Mouse (Mus musculus) stomach, postnatal 0 days (tissue): ENCODE results near the gene Nt5c2. TPM values are rescaled to one million over a fixed set of nuclear protein-coding genes. Genes with fewer than 3 reads are reported as not detected.

ENCODE experiments used
- ATAC-seq: fragments of 200-750 bp; cut with Nextera tagmentation; 2 replicates; pipeline ENCODE4 v1.8.0; 2017; ENCODE audit not compliant: low FRiP score, low TSS enrichment
- DNase-seq: peaks from one replicate; pipeline ENCODE4 v3.0.0-alpha.2; 2016; ENCODE audit warnings: low spot score
- H3K27ac ChIP-seq: fragments of 300-500 bp; sonication (generic); replicated peaks from 2 replicates; pipeline ENCODE4 v1.5.1; 2014; ENCODE audit warnings: mild to moderate bottlenecking, control low read depth
- H3K27me3 ChIP-seq: fragments of 300-500 bp; sonication (generic); 2 replicates; pipeline ENCODE4 v1.6.1; 2014; ENCODE audit warnings: low read length; ENCODE audit not compliant: control insufficient read depth, insufficient read depth
- H3K36me3 ChIP-seq: fragments of 300-500 bp; sonication (generic); 2 replicates; pipeline ENCODE4 v1.6.1; 2014; ENCODE audit warnings: low read length, mixed read lengths; ENCODE audit not compliant: control insufficient read depth, insufficient read depth
- H3K4me1 ChIP-seq: fragments of 300-500 bp; sonication (generic); replicated peaks from 2 replicates; pipeline ENCODE4 v1.6.1; 2014; ENCODE audit warnings: antibody characterized with exemption; ENCODE audit not compliant: control insufficient read depth, insufficient read depth
- H3K4me2 ChIP-seq: fragments of 300-500 bp; sonication (generic); replicated peaks from 2 replicates; pipeline ENCODE4 v1.6.1; 2014; ENCODE audit warnings: low read depth, mild to moderate bottlenecking, control low read depth, moderate library complexity
- H3K4me3 ChIP-seq: fragments of 300-500 bp; sonication (generic); 2 replicates; pipeline ENCODE4 v1.5.1; 2014; ENCODE audit warnings: low read depth, low read length, control low read depth
- H3K9ac ChIP-seq: fragments of 300-500 bp; sonication (generic); 2 replicates; pipeline ENCODE4 v1.6.1; 2014; ENCODE audit warnings: mild to moderate bottlenecking, low read length, control low read depth, mixed read lengths
- H3K9me3 ChIP-seq: fragments of 300-500 bp; sonication (generic); 2 replicates; pipeline ENCODE4 v1.6.1; 2016; ENCODE audit warnings: low read length; ENCODE audit not compliant: control insufficient read depth
- CTCF ChIP-seq: IDR thresholded peaks from 2 replicates; pipeline ENCODE4 v1.5.1; 2016; ENCODE audit warnings: antibody characterized with exemption, low read depth, mild to moderate bottlenecking, moderate library complexity
- EP300 ChIP-seq: optimal IDR thresholded peaks from 2 replicates; pipeline ENCODE3; 2016; ENCODE audit warnings: antibody characterized with exemption
- WGBS: fragments of 180-500 bp; shearing (Covaris S2); extraction: QIAGEN DNeasy Blood & Tissue Kit; methylation state at CpG from one replicate; pipeline ENCODE4 v1.1.7; 2014; 5-methylcytosine and 5-hydroxymethylcytosine counted together
- polyA plus RNA-seq: library from polyadenylated mRNA; unstranded; fragments of >200 nt; fragmentation: Nextera tagmentation; extraction: Ambion mirVana; gene quantifications from 2 replicates; pipeline ENCODE4 v1.2.1, GENCODE M21; 2015

The Nt5c2 gene
- polyA plus RNA-seq, 1 experiment from 2014 or later, result 70.9 TPM

DNA sequence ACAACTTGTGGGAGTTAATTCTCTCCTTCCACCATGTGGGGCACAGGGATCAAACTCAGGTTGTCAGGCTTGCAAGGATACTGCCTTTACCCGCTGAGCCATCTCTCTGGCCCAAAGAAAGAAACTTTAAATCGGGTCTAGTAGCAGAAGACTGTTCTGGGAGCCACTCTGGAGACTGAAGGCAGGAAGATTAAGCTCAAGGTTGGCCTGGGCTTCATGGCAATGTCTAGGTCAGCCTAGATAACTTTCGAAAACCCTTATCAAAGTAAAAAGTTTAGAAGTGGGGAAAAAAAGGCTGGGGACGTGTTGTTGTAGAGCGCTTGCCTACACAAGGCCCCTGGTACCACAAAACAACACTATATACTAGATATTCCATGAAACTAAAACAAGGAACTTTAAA lies 58.0 kb downstream of the Nt5c2 start:
- TF ChIP-seq EP300 (no peak), CTCF (no peak)
- no peaks in the 10 kb centered on the region for H3K27me3 ChIP-seq
- no peak overlapping the region for H3K4me3 ChIP-seq
- DNase-seq (no peak), ATAC-seq (no peak)
- H3K27ac ChIP-seq, result no peak overlapping the region
- no peaks in the 10 kb centered on the region for H3K9me3 ChIP-seq
- H3K4me1 ChIP-seq, result 0 out of 2 replicates have a peak, but pooled peaks cover 3% of the 10 kb centered on the region
- no peak overlapping the region for H3K9ac ChIP-seq
- H3K36me3 ChIP-seq, result no peaks in the 10 kb centered on the region
- no peak overlapping the region for H3K4me2 ChIP-seq
- 75% methylated on average over 5 of the region's 5 CpGs for WGBS

DNA sequence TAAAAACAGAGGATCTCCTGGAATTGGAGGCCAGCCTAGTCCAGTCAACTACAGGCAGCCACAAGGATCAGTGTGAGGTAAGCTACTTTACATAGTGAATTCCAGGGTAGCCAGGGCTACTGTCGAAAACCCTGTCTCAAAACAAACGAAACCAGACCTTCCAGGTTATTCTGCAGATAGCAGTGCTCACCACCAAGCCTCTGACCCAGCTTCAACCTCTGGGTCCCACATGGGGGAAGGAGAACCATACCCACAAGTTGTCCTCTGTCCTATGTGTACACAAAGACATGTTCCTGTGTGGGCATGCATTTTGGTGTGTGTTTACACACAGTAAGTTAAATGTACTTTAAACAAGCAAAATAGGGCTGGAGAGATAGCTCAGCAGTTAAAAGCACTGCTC lies 58.5 kb downstream of the Nt5c2 start:
- Histone ChIP-seq H3K9ac (no peak overlapping the region), H3K4me3 (no peak overlapping the region), H3K36me3 (no peaks in the 10 kb centered on the region; the same call in 1 of the 2 replicates), H3K27me3 (no peaks in the 10 kb centered on the region), H3K27ac (no peak overlapping the region), H3K4me2 (no peak overlapping the region), H3K4me1 (0 out of 2 replicates have a peak, but pooled peaks cover 3% of the 10 kb centered on the region), H3K9me3 (no peaks in the 10 kb centered on the region)
- no peak for DNase-seq
- 48% methylated on average over 2 of the region's 2 CpGs for WGBS
- peak; percentile 61; the same call in 1 of the 2 replicates for ATAC-seq
- TF ChIP-seq CTCF (no peak), EP300 (no peak)

DNA sequence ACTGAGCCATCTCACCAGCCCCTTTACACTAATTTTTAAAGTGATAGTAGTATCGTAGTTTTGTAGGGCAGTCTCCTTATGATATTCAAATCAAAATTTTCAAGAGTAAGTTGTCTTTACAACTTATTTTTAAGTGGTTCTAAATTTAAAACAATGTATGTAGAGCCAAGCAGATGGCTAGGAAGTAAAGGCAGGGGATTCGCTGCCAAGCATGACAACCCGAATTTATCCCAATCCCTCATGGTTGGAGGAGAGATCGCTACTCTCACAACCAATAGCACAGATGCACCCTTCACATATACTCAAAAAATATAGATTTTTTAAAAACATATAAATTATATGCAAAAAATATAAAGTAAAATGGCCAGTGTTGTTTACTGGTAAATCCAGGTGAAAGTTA lies 59.3 kb downstream of the Nt5c2 start:
- Histone ChIP-seq H3K27ac (no peak overlapping the region), H3K4me2 (no peak overlapping the region), H3K9ac (no peak overlapping the region), H3K9me3 (no peaks in the 10 kb centered on the region), H3K4me3 (no peak overlapping the region), H3K4me1 (0 out of 2 replicates have a peak, but pooled peaks cover 3% of the 10 kb centered on the region), H3K27me3 (no peaks in the 10 kb centered on the region), H3K36me3 (no peaks in the 10 kb centered on the region; the same call in 1 of the 2 replicates)
- ATAC-seq (no peak), DNase-seq (no peak)
- over 99% methylated on average over 4 of the region's 4 CpGs for WGBS
- TF ChIP-seq EP300 (no peak), CTCF (no peak)

DNA sequence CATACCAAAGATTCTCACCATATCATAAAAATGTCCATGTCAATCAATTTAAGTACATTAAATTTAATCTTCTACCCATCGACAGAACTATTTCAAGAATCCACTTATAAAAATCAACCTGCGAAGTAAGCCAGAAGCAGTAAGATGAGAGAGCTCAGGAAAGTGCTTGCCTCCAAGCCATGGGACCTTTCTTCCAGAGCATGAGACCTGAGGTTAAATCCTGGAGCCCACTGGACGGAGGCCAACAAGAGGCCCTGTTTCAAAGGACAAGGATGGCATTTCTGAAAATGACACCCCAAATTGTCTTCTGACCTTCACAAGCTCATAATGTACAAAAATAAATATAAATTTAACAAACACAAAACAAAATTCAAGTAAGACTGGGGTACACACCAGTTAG lies 61.4 kb downstream of the Nt5c2 start:
- Histone ChIP-seq H3K4me1 (no peaks in the 10 kb centered on the region), H3K4me2 (no peak overlapping the region), H3K27me3 (no peaks in the 10 kb centered on the region), H3K9me3 (no peaks in the 10 kb centered on the region), H3K9ac (no peak overlapping the region), H3K36me3 (no peaks in the 10 kb centered on the region; the same call in 1 of the 2 replicates), H3K27ac (no peak overlapping the region), H3K4me3 (no peak overlapping the region)
- WGBS, result 80% methylated on average over 3 of the region's 3 CpGs
- ATAC-seq (no peak), DNase-seq (no peak)
- TF ChIP-seq EP300, result no peak
- no peak for TF ChIP-seq CTCF

DNA sequence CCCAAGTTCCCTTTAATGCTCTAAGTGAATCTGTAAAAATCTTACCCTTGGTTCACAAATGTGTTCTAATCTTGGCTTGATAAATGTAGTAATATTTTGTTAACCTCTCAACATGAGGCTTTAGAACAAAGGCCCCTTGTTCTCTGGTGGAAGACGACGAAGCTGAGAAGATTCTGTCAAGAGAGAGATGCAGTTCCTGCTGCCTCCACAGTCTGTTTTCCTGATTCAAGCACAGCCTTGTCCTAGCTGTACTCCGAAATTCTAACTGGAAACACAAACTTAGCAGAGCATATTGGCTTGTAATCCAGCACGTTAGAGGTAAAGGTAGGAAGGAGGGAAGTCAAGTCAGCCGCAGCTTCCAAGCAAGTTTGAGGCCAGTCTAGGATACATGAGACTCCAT lies 62.0 kb downstream of the Nt5c2 start:
- TF ChIP-seq CTCF, result no peak
- no peak for TF ChIP-seq EP300
- WGBS, result 69% methylated on average over 5 of the region's 5 CpGs
- Histone ChIP-seq H3K27ac (no peak overlapping the region), H3K9me3 (no peaks in the 10 kb centered on the region), H3K4me1 (no peaks in the 10 kb centered on the region), H3K4me3 (no peak overlapping the region), H3K9ac (no peak overlapping the region), H3K36me3 (no peaks in the 10 kb centered on the region; the same call in 1 of the 2 replicates), H3K27me3 (no peaks in the 10 kb centered on the region), H3K4me2 (no peak overlapping the region)
- DNase-seq, result no peak
- ATAC-seq, result no peak

DNA sequence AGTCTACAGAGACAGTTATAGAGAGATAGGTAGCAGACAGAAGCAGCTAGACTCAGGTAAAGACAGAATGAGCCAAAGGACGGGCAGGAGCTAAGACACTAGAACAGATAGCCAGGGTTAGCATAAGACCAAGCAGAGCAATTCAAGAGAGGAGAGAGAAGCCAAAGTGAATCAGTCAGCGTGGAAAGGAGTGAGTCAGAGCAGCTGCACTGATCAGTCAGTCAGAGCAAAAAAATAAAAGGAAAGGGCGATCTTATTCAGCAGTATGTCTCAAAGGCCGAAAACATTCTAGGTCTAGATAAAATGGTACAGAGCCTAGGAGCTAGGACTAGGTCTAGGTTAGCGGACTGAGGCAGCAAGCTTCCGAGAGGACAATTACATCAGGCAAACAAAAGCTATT lies 70.6 kb downstream of the Nt5c2 start:
- H3K9me3 ChIP-seq, result no peaks in the 10 kb centered on the region
- no peaks in the 10 kb centered on the region for H3K27me3 ChIP-seq
- 83% methylated on average over 6 of the region's 6 CpGs for WGBS
- DNase-seq (no peak), ATAC-seq (no peak)
- TF ChIP-seq EP300 (no peak), CTCF (no peak)
- H3K4me2 ChIP-seq, result no peak overlapping the region
- H3K4me1 ChIP-seq, result no peaks in the 10 kb centered on the region
- no peak overlapping the region for H3K27ac ChIP-seq
- H3K36me3 ChIP-seq, result peaks cover 2% of the 10 kb centered on the region; the same call in 1 of the 2 replicates
- no peak overlapping the region for H3K4me3 ChIP-seq
- H3K9ac ChIP-seq, result no peak overlapping the region
